Mouse (Mus musculus) adipose tissue, adult 10 weeks (tissue): ENCODE results near the gene Mmgt1. TPM values are rescaled to one million over a fixed set of nuclear protein-coding genes. Genes with fewer than 3 reads are reported as not detected.

Experiments used
- polyA plus RNA-seq: library from polyadenylated mRNA; stranded (reverse); fragments of 350-450 nt; fragmentation: Illumina TruSeq; extraction: RNeasy Lipid Tissue Mini Kit (QIAGEN cat#74804); gene quantifications from one replicate; pipeline ENCODE4 v1.2.3, GENCODE M21; 2014; ENCODE audit warnings: low read depth, low replicate concordance

The Mmgt1 gene
- polyA plus RNA-seq = 22.4 TPM

GRCm38 (mm10) chrX:56597887-56598640 is at the start of gene Mmgt1:
Gene Mmgt1, minus strand, starts transcription at chrX:56598069.

GRCm38 (mm10) chrX:56609623-56610317 is 11.9 kb upstream of the Mmgt1 start, which contains the start of gene Slc9a6:
Gene Slc9a6, plus strand, starts transcription at chrX:56609757.

GRCm38 (mm10) chrX:56549506-56549905 is 48.4 kb downstream of the Mmgt1 start, which contains the start of gene Gm648:
Gene Gm648, minus strand, starts transcription at chrX:56549606.

Other genes with a start within 250 kb of the Mmgt1 start
- gene Smim10l2a, start 223.5 kb downstream of the Mmgt1 start, polyA plus RNA-seq = 6.0 TPM
- gene Gm2174, start 150.1 kb downstream of the Mmgt1 start, polyA plus RNA-seq = not detected
- 38.0 TPM for gene Ints6l, start 143.2 kb downstream of the Mmgt1 start, polyA plus RNA-seq
- gene Gm10477, start 73.3 kb downstream of the Mmgt1 start, polyA plus RNA-seq = not detected
- 0.42 TPM for gene Gm648, start 48.5 kb downstream of the Mmgt1 start, polyA plus RNA-seq
- gene Slc9a6, start 11.7 kb upstream of the Mmgt1 start, polyA plus RNA-seq = 54.3 TPM
- 209 TPM for gene Fhl1, start 133.7 kb upstream of the Mmgt1 start, polyA plus RNA-seq
- gene Map7d3, start 224.3 kb upstream of the Mmgt1 start, polyA plus RNA-seq = 2.7 TPM